Mouse (Mus musculus) lung, postnatal 10 days (tissue): ENCODE results near the gene Ubxn10.
A peak's percentile ranks its signal among the peaks of the same experiment; 100 is the strongest.

Experiments used
- DNase-seq: peaks from one replicate; pipeline ENCODE4 v3.0.0; 2021

The Ubxn10 gene

DNA sequence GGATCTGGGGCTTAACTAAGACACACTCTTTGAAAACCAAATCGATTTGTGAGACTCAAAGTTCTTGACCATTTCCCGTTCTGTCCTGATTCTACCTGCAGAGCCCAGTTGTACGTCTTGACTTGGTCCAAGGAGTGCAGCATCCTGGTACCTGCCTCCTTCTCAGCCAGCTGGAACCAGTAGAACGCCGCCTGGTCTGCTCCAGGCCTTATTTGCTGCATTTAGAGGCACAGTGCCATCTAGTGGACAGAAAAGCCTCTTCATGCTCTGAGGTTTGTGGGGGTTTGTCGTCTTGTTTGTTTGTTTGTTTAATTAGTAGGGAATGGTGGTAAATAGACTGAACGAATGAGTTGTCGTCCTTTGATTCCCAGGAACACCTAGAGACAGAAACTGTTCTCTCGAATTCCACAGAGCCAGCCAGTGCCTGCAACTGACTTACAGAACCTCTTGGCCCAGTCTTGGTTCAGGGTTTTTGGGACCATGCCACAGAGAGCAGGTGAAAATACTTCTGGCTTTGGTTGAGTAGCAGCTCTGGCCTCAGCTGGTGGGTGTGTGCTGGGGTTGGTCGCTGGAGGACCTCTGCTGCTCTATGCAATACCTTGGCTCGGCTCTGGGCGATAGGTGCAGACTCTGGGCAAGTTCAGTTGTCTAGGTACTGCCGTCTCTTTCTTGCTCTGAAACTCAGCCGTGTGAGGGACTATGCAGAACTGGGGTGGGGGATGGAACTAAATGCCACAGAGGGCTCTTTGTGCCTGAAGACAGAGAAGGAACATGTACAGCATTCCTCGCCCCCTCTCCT lies 36.6 kb downstream of the Ubxn10 start:
- peak; percentile 67 for DNase-seq

DNA sequence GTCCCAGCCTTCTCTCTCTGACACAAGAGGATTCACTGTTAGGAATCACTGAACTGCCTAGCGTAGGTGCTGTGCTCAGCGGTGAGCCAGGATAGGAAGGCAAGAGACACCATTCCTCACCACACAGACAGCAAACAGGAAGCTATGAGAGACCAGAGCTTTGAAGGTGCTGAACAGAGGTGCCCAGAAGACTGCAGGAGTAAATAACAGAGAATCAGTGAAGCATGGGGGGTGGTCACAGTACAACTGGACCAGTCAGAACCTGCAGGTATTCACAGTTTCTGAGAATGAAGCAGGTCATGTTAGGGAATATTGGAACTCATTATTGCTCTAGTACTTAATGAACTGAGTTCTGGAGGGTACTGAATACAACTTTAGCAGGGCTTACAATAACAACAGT lies 38.7 kb downstream of the Ubxn10 start:
- DNase-seq = no peak

GRCm38 (mm10) chr4:138697166-138697860 lies 39.7 kb downstream of the Ubxn10 start:
- no peak for DNase-seq

DNA sequence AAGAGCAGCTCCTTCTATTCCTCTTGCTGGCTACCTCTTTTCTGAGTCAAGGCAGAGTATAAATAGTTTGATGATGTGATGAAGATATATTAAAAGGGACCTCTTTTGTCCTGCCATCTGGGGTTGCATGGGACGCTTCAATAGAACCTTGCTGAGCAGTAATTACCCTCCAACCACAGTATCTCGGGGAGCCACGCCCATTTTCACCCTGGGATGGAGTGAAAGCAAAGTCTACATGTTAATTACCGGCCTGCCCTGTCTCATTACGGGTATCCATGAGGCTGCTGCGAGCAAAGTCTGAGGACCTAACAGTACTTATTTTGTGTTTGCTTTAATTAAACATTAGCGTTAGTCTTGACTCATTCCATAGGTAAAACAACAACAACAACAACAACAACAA lies 40.2 kb downstream of the Ubxn10 start:
- DNase-seq = no peak

GRCm38 (mm10) chr4:138693043-138693692 lies 43.8 kb downstream of the Ubxn10 start:
- DNase-seq = no peak

GRCm38 (mm10) chr4:138691443-138692181 lies 45.4 kb downstream of the Ubxn10 start:
- DNase-seq = no peak

- DNase-seq = no peak
Observed at GRCm38 (mm10) chr4:138690561-138690960, 46.4 kb downstream of the Ubxn10 start.

DNA sequence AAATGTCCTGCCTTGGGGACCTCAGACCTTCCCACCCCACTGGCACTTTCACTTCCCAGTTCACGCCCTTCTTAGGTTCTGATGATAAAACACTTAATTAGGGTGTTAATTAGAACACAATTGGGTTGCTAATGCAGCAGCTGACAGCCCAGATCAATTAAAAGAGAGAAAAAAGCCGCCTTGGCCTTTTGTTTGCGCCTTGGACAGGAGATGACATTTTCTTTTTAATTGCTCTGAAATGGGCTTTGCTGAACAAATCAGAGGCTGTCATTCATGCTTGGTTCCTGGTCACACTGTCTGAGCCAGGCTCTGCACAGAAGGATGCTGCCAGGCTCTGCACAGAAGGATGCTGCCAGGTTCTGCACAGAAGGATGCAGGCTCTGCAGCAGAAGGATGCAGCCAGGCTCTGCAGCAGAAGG lies 47.9 kb downstream of the Ubxn10 start:
- no peak for DNase-seq

DNA sequence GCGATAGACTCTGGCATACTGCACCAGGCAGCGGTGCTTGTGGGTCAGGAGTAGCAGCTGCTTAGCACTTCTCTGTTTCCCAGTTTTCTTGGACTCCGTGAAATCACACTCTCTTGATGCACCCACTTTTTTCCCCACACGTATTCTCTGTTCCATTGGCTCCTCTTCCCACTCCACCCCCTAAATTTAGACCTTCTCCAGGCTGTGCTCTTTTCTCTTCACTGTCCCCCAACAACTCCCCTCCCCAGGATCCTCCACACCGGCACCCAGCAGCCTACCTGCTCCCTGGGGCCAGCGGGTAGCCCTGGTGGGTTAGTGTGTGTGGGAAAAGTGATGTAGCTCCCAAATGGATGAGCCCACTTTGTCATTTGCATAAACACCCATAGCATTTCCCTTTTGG lies 51.2 kb downstream of the Ubxn10 start:
- no peak for DNase-seq

GRCm38 (mm10) chr4:138682760-138683159 lies 54.2 kb downstream of the Ubxn10 start:
- DNase-seq = no peak

- DNase-seq = no peak
Observed at GRCm38 (mm10) chr4:138680124-138680523, 56.8 kb downstream of the Ubxn10 start.

DNA sequence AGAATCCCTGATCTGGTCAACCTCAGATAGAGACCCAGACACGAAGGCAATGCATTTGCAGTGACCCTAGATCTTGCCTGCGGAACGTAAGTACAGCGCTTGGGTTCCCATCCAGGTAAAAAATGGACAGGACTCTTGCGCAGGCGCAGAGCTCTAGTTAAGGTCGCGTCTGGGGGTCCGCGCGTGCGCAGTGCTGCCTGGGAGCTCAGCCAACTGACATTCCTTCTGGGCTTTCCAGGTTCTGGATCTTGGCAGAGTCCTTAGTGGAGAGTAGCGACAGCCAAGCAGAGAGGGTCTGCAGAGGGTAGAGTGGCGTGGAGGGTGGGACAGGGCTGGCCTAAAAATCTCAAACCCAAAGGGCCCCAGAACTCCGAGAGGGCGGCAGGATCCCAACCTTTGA lies 59.4 kb downstream of the Ubxn10 start:
- no peak for DNase-seq

- DNase-seq = peak; percentile 25
Observed at GRCm38 (mm10) chr4:138676480-138676879, 60.5 kb downstream of the Ubxn10 start.

- DNase-seq = no peak
Observed at GRCm38 (mm10) chr4:138672160-138672559, 64.8 kb downstream of the Ubxn10 start.

- DNase-seq = no peak
Observed at GRCm38 (mm10) chr4:138670093-138670889, 66.7 kb downstream of the Ubxn10 start.

- DNase-seq = no peak
Observed at GRCm38 (mm10) chr4:138666521-138666920, 70.4 kb downstream of the Ubxn10 start.

GRCm38 (mm10) chr4:138659936-138660602 lies 76.9 kb downstream of the Ubxn10 start:
- no peak for DNase-seq
